Mouse (Mus musculus) testis, adult 2 months (tissue): ENCODE data around the gene Pax6. TPM values are rescaled to one million over a fixed set of nuclear protein-coding genes. Genes with fewer than 3 reads are reported as not detected.
A peak's percentile ranks its signal among the peaks of the same experiment; 100 is the strongest.

Experiments used
- H3K27ac ChIP-seq: fragments of 200-500 bp; 2 replicates; pipeline ENCODE4 v1.5.1; 2012; ENCODE audit warnings: low read depth, low read length; ENCODE audit not compliant: control insufficient read depth, insufficient read depth
- H3K27me3 ChIP-seq: fragments of 200-500 bp; 2 replicates; pipeline ENCODE4 v1.6.1; 2012; ENCODE audit warnings: mild to moderate bottlenecking, low read length, moderate library complexity; ENCODE audit not compliant: control insufficient read depth, insufficient read depth
- H3K36me3 ChIP-seq: fragments of 200-500 bp; 2 replicates; pipeline ENCODE4 v1.6.1; 2012; ENCODE audit warnings: mild to moderate bottlenecking, low read length; ENCODE audit not compliant: control insufficient read depth, insufficient read depth
- H3K4me1 ChIP-seq: fragments of 200-500 bp; 2 replicates; pipeline ENCODE4 v1.6.1; 2012; ENCODE audit warnings: low read length; ENCODE audit not compliant: control insufficient read depth, insufficient read depth
- H3K4me3 ChIP-seq: fragments of 200-500 bp; 2 replicates; pipeline ENCODE4 v1.5.1; 2012; ENCODE audit warnings: low read depth, mild to moderate bottlenecking, low read length, moderate library complexity, mixed read lengths; ENCODE audit not compliant: control insufficient read depth
- CTCF ChIP-seq: fragments of 200-500 bp; IDR thresholded peaks from 2 replicates; pipeline ENCODE4 v1.5.1; 2012; ENCODE audit warnings: low read depth, mild to moderate bottlenecking, inconsistent platforms, low read length, moderate library complexity; ENCODE audit not compliant: control insufficient read depth, insufficient read depth, insufficient replicate concordance
- POLR2A ChIP-seq: fragments of 200-500 bp; IDR thresholded peaks from 2 replicates; pipeline ENCODE4 v1.6.1; 2012; ENCODE audit warnings: low read depth, mild to moderate bottlenecking, inconsistent platforms, low read length, moderate library complexity; ENCODE audit not compliant: control insufficient read depth
- polyA plus RNA-seq: library from polyadenylated mRNA; depleted of rRNA; stranded (reverse); fragments of >200 nt; gene quantifications from 2 replicates; pipeline ENCODE4 v1.2.3, GENCODE M21; 2012

The Pax6 gene
- polyA plus RNA-seq, 1 experiment, result 0.32 TPM

DNA sequence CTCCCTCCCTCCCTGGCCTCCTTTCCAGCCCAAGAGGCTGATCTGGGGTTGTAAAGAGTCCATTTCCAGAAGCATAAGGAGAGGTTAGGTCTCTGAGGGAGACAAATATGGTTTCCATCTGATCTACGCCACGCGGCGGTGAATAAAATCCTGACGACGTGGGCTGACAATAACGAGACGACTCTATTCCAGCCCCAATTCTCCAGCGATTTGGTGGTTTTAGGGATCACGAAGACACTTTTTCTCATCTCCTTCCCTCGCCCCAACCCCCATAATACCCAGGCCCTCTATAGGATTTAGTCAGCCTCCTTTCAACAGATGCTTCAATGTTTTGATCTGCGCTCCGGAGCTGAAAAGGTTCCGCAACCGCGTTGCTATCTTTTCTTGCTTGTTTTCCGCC lies 19.3 kb downstream of the Pax6 start:
- TF ChIP-seq CTCF (no peak), POLR2A (no peak)

GRCm38 (mm10) chr2:105688436-105689303 lies 20.0 kb downstream of the Pax6 start:
- TF ChIP-seq CTCF, result no peak
- TF ChIP-seq POLR2A, result no peak
- Histone ChIP-seq H3K27me3 (peaks cover 13% of the 10 kb centered on the region), H3K27ac (no peak overlapping the region), H3K4me3 (no peak overlapping the region), H3K36me3 (no peaks in the 10 kb centered on the region), H3K4me1 (peaks cover 7% of the 10 kb centered on the region)

More for the DNA sequence above, 19.3 kb downstream of the Pax6 start:
- Histone ChIP-seq H3K4me1 (peaks cover 7% of the 10 kb centered on the region), H3K36me3 (no peaks in the 10 kb centered on the region), H3K4me3 (no peak overlapping the region; the same call in 1 of the 2 replicates), H3K27ac (no peak overlapping the region), H3K27me3 (peaks cover 13% of the 10 kb centered on the region)

GRCm38 (mm10) chr2:105689304-105689770 lies 20.6 kb downstream of the Pax6 start:
- Histone ChIP-seq H3K27me3 (peaks cover 13% of the 10 kb centered on the region), H3K36me3 (no peaks in the 10 kb centered on the region), H3K4me3 (peak overlapping the region; percentile 25), H3K4me1 (peaks cover 7% of the 10 kb centered on the region), H3K27ac (no peak overlapping the region)
- no peak for TF ChIP-seq CTCF
- TF ChIP-seq POLR2A, result no peak

GRCm38 (mm10) chr2:105689771-105690639 lies 21.3 kb downstream of the Pax6 start:
- TF ChIP-seq CTCF (no peak), POLR2A (no peak)
- Histone ChIP-seq H3K27ac (no peak overlapping the region), H3K4me3 (no peak overlapping the region; the same call in 1 of the 2 replicates), H3K27me3 (peaks cover 13% of the 10 kb centered on the region), H3K4me1 (peaks cover 7% of the 10 kb centered on the region), H3K36me3 (no peaks in the 10 kb centered on the region)

- Histone ChIP-seq H3K36me3 (no peaks in the 10 kb centered on the region), H3K27ac (no peak overlapping the region), H3K4me1 (peaks cover 9% of the 10 kb centered on the region), H3K4me3 (no peak overlapping the region), H3K27me3 (peaks cover 13% of the 10 kb centered on the region)
- TF ChIP-seq POLR2A, result no peak
- TF ChIP-seq CTCF, result no peak
These were observed 22.6 kb downstream of the Pax6 start for GRCm38 (mm10) chr2:105691296-105691695.

GRCm38 (mm10) chr2:105697741-105698140 lies 29.0 kb downstream of the Pax6 start:
- peaks cover 2% of the 10 kb centered on the region; the same call in 1 of the 2 replicates for H3K4me1 ChIP-seq
- no peak overlapping the region for H3K4me3 ChIP-seq
- TF ChIP-seq CTCF (no peak), POLR2A (no peak)
- no peaks in the 10 kb centered on the region for H3K36me3 ChIP-seq
- no peak overlapping the region for H3K27ac ChIP-seq
- no peaks in the 10 kb centered on the region for H3K27me3 ChIP-seq

- Histone ChIP-seq H3K4me1 (peaks cover 2% of the 10 kb centered on the region; the same call in 1 of the 2 replicates), H3K27me3 (no peaks in the 10 kb centered on the region), H3K36me3 (no peaks in the 10 kb centered on the region), H3K4me3 (no peak overlapping the region), H3K27ac (no peak overlapping the region)
- TF ChIP-seq POLR2A, result no peak
These were observed 29.9 kb downstream of the Pax6 start for GRCm38 (mm10) chr2:105698631-105699030.
